Mouse (Mus musculus) c-Kit-negative CD71-positive TER-119-positive erythroid progenitor cells, embryonic 14.5 days (primary cell): ENCODE data around the gene Hdac7.

Experiments
- DNase-seq: peaks from one replicate; pipeline ENCODE4 v3.0.0-alpha.2; 2013; ENCODE audit warnings: low read depth, low spot score

Hdac7 gene

GRCm38 (mm10) chr15:97815254-97815653 is 29.0 kb downstream of the Hdac7 start:
- no peak for DNase-seq

- DNase-seq = no peak
Measured at GRCm38 (mm10) chr15:97814703-97815102, 29.6 kb downstream of the Hdac7 start.

DNA sequence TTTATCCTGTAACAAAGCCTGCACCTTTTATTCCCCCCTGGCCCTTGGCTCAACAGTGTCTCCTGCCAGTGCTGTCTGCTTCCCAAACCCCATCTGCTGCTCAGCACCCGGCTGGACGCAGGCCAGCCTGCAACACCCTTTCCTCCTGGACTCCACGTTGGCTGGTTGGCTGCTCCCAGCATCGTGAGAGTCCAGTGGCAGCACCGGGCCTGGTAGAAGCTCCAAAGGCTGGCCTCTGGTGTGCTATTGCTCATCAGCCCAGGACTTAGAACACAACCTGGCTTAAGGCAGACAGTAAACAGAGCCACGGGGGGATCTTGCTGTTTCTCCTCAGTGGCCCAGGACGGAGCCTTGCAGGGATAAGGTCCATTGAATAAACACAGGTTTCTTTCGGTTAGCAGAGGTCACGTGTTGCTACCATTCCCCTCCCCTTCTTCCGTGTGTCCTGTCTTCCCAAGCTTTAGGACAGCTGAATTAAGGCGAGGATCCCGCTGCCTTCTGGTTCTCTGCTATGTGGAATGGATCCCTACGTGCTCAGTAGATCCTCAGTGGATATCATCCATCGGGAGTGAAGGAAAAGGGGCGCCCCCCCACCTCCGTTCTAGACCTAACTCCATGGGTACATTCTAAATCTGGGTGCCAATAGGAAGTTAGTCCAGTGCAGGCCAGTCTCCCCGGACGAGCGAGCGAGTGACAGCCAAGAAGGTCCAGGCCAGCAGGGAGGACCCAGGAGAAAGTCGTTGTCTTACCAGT is 30.7 kb downstream of the Hdac7 start:
- no peak for DNase-seq

DNA sequence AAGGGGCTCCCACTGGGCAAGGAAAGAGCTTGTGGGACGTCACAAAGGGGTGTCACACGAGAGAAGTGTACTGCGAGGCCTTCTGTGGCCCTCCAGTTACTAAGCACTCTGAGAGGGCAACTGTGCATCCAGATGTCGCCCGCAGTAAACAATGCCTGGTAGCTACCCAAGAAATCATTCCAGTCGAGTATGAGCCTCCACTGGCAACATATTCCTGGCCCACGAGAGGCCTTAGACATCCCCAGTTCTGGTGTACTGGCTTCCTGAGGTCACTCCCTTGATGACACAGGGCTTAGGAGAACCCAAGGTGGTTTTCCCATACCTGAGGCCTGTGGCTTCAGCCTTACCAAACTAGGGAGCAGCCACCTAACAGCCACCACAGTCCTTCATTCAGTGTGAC is 31.4 kb downstream of the Hdac7 start:
- no peak for DNase-seq

GRCm38 (mm10) chr15:97812126-97812525 is 32.2 kb downstream of the Hdac7 start:
- DNase-seq = no peak

- DNase-seq = no peak
Measured at GRCm38 (mm10) chr15:97811307-97811706, 33.0 kb downstream of the Hdac7 start.

DNA sequence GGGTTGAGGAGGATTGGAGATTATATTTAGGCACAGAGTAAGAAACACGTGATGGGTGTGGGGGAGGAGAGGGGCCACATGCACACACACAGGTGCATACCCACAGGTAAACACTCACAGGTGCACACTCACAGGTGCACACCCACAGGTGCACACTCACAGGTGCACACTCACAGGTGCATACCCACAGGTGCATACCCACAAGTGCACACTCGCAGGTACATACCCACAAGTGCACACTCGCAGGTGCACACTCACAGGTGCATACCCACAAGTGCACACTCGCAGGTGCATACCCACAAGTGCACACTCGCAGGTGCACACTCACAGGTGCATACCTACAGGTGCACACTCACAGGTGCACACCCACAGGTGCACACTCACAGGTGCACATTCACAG is 33.9 kb downstream of the Hdac7 start:
- no peak for DNase-seq

DNA sequence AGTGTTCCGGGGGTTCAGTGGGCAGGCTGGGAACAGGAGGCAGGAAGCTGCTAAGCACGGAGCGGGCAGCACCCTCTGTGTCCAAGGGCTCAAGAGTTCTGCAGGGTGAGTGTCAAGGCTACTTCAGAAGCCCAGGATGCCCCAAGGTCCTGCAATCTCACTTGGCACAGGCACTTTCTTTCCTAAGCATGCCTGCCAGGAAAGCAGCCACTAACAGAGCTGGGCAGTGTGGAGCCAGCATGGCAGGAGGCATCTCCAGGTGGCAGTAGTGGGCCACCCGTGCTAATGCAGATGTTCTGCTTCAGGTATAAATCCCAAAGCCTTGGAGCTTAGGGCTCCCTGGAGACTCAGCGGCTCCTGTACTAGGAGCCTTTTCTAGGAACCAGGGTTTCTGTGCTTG is 34.4 kb downstream of the Hdac7 start:
- DNase-seq = no peak

DNA sequence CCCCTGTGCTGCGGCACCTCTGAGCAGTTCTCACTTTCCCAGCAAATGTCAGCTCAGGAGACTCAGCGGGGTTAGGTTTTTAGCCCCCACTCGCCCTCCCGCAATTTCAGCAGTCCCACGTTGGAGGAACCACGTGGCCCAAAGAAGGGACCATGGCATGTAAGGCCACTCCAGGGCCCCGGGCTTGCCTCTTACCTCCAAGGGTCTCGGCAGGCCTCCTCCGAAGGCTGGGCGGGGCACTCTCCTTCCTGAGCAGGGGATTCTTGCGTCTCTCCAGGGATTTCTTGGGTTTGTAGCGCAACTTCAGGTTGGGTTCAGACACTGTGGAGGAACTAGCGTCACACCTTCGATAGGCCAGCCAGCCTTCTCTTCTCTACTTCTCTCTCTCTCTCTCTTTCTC is 35.1 kb downstream of the Hdac7 start:
- DNase-seq = no peak

- no peak for DNase-seq
Measured at GRCm38 (mm10) chr15:97808532-97808931, 35.8 kb downstream of the Hdac7 start.

- no peak for DNase-seq
Measured at GRCm38 (mm10) chr15:97807867-97808266, 36.4 kb downstream of the Hdac7 start.

DNA sequence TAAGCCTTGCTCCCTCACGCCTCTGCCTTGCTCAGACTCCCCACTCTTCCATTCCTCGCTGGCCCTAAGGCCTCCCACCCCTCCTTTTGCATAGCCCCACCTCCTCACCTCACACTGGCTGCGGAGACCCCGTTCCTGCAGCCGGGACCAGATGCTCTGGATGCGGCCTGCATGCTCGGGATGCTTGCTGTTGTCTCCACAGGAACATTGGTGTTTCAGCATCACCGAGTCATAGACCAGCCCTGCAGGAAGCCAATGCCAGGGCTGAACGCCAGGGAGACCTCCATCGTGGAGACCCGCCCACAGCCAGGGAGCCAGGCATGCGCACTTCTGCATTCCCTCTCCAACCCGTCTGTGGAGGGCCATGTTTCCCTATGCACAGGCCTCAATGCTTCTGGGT is 41.7 kb downstream of the Hdac7 start:
- DNase-seq = no peak

GRCm38 (mm10) chr15:97801811-97802210 is 42.5 kb downstream of the Hdac7 start:
- DNase-seq = no peak

GRCm38 (mm10) chr15:97800853-97801252 is 43.4 kb downstream of the Hdac7 start:
- DNase-seq = no peak

- no peak for DNase-seq
Measured at GRCm38 (mm10) chr15:97799446-97799845, 44.9 kb downstream of the Hdac7 start.

- no peak for DNase-seq
Measured at GRCm38 (mm10) chr15:97798134-97798533, 46.2 kb downstream of the Hdac7 start.

GRCm38 (mm10) chr15:97796674-97797310 is 47.5 kb downstream of the Hdac7 start:
- DNase-seq = no peak

GRCm38 (mm10) chr15:97795559-97796235 is 48.6 kb downstream of the Hdac7 start:
- no peak for DNase-seq

DNA sequence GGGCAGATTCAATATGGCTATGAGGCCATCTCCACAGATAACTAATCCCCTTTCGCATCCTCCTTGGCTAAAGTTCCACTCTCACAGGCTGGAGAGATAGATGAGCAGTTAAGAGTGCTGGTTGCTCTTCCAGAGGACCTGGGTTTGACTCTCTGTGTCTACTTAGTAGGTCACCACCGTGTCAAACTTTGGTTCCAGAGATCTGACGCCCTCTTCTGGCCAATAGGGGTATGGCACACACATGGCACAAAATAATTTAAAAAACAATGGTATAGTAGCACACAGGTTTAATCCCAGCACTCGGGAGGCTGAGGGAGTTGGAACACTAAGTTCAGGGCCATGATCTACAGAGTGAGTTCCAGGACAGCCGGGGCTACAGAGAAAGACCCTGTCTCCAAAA is 50.0 kb downstream of the Hdac7 start:
- DNase-seq = no peak

GRCm38 (mm10) chr15:97793386-97794153 is 50.7 kb downstream of the Hdac7 start:
- no peak for DNase-seq

GRCm38 (mm10) chr15:97791126-97791700 is 53.1 kb downstream of the Hdac7 start:
- no peak for DNase-seq
